Mouse (Mus musculus) cerebellum, adult 2 months (tissue): ENCODE measurements around the gene Dennd1a.

Experiments used
- CTCF ChIP-seq: fragments of 200-500 bp; IDR thresholded peaks from 2 replicates; pipeline ENCODE4 v1.5.1; 2011; ENCODE audit warnings: low read depth, mild to moderate bottlenecking, control low read depth, low read length, moderate library complexity, borderline replicate concordance; ENCODE audit not compliant: insufficient read depth
- POLR2A ChIP-seq: fragments of 200-500 bp; IDR thresholded peaks from 2 replicates; pipeline ENCODE4 v1.6.1; 2011; ENCODE audit warnings: low read length, control low read depth, borderline replicate concordance; ENCODE audit not compliant: insufficient read depth

- no peak for TF ChIP-seq CTCF
- no peak for TF ChIP-seq POLR2A
Measured at GRCm38 (mm10) chr2:38336606-38337005, 49.4 kb upstream of the Dennd1a start.
